Mouse (Mus musculus) G1E (cell line): Measurements from ENCODE around the gene Fam169b. TPM values are rescaled to one million over a fixed set of nuclear protein-coding genes. Genes with fewer than 3 reads are reported as not detected.

Source experiments
- ATAC-seq: 2 replicates; pipeline ENCODE4 v1.8.0; 2016; ENCODE audit warnings: mild to moderate bottlenecking; ENCODE audit not compliant: insufficient number of reproducible peaks, poor library complexity, low FRiP score, severe bottlenecking; ENCODE audit errors: extremely low read depth
- DNase-seq: peaks from one replicate; pipeline ENCODE4 v3.0.0; 2012; ENCODE audit warnings: low spot score
- H3K27me3 ChIP-seq: 2 replicates; pipeline ENCODE4 v1.6.1; 2012; ENCODE audit warnings: mild to moderate bottlenecking, low read length, inconsistent platforms; ENCODE audit not compliant: insufficient read depth
- H3K36me3 ChIP-seq: replicated peaks from 2 replicates; pipeline ENCODE3; 2012; ENCODE audit warnings: mild to moderate bottlenecking, inconsistent platforms
- H3K4me1 ChIP-seq: 2 replicates; pipeline ENCODE4 v1.6.1; 2012; ENCODE audit warnings: low read depth, low read length, inconsistent platforms, mixed read lengths; ENCODE audit not compliant: insufficient read depth
- H3K4me3 ChIP-seq: 2 replicates; pipeline ENCODE4 v1.5.1; 2012; ENCODE audit warnings: low read depth, mild to moderate bottlenecking, inconsistent platforms, low read length, moderate library complexity, mixed read lengths
- H3K9me3 ChIP-seq: replicated peaks from 2 replicates; pipeline ENCODE4 v1.6.1; 2012; ENCODE audit warnings: inconsistent platforms
- CTCF ChIP-seq: IDR thresholded peaks from 2 replicates; pipeline ENCODE4 v1.5.1; 2012; ENCODE audit warnings: low read depth, low read length, inconsistent platforms, mixed read lengths
- GATA1 ChIP-seq: IDR thresholded peaks from 2 replicates; pipeline ENCODE4 v1.6.1; 2012; ENCODE audit warnings: borderline replicate concordance, low read length, inconsistent platforms, mixed read lengths
- GATA2 ChIP-seq: IDR thresholded peaks from 2 replicates; pipeline ENCODE4 v1.6.1; 2012; ENCODE audit warnings: low read depth, low read length, inconsistent platforms, borderline replicate concordance
- POLR2AphosphoS5 ChIP-seq: IDR thresholded peaks from 2 replicates; pipeline ENCODE4 v1.6.1; 2012; ENCODE audit warnings: low read depth, low read length, inconsistent platforms; ENCODE audit not compliant: insufficient replicate concordance
- TAL1 ChIP-seq: conservative IDR thresholded peaks from 2 replicates; pipeline ENCODE4 v1.6.1; 2012; ENCODE audit warnings: low read depth, low read length, inconsistent platforms, mixed read lengths
- polyA plus RNA-seq: library from polyadenylated mRNA; stranded (reverse); fragments of >175 nt; gene quantifications from 2 replicates; pipeline ENCODE4 v1.2.3, GENCODE M21; 2012
- total RNA-seq, 2 experiments: library from RNA; stranded (forward) in 1 of 2; stranded (reverse) in 1 of 2; fragments of 200-1000 nt in 1 of 2; fragments of >200 nt in 1 of 2; fragmentation: Nextera tagmentation in 1 of 2; gene quantifications; 2 replicates each; pipeline ENCODE4 v1.2.3; 2014 to 2017

The Fam169b gene
- total and polyA plus RNA-seq, 3 experiments, result 0.16 TPM; not detected in 2

DNA sequence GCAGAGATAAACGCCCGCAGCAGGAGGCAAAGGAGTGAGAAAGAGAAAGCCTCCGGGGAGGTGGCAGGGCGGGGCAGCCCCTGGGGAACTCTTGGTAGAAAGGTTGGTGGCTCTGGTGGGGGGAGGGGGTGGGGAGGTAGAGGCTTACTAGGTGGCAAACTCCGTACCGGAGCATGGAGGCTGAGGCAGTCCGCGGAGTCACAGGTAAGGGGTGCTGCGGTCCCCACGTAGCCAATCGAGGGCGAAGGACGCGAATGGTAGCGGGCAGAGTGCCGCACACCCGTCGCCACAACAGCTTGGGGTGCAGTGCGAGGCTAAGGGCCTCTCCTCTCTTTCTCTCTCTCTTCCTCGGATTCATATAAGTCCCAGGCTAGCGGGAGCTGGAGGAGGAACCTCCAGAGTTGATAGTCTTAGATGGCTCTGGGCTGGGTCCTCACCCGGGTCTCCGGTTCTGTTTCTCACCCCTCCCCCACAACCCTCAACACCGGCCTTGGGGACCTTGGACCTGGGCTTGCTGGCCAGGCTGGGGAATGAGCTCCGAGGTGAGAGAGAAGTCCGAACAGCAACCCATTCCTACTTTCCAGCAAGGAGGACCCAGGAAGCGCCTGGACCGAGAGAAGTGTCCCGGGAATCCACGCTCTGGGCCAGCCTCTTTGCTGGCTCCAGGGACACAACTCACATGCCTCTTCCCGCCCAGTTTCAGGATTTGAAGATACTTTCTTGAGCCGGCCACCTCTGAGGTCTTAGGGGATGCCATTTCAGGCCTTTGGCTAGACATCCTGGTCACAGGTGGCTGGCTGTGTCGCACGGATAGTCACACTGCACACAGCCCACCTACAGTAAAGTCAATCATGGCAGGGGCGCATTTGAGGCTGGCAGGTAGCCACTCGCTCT is 2.4 kb downstream of the Fam169b start:
- DNase-seq, result no peak
- H3K4me1 ChIP-seq, result no peaks in the 10 kb centered on the region
- no peak for TF ChIP-seq TAL1
- TF ChIP-seq CTCF, result no peak
- TF ChIP-seq GATA1, result no peak
- TF ChIP-seq POLR2AphosphoS5, result no peak
- no peak for TF ChIP-seq GATA2
- ATAC-seq, result no peak
- 0 out of 2 replicates have a peak, but pooled peaks cover 3% of the 10 kb centered on the region for H3K9me3 ChIP-seq
- H3K36me3 ChIP-seq, result no peaks in the 10 kb centered on the region
- no peak overlapping the region; the same call in 1 of the 2 replicates for H3K4me3 ChIP-seq
- peaks cover 11% of the 10 kb centered on the region for H3K27me3 ChIP-seq

GRCm38 (mm10) chr7:68277054-68277896 is 3.6 kb downstream of the Fam169b start:
- H3K4me3 ChIP-seq, result no peak overlapping the region
- H3K36me3 ChIP-seq, result no peaks in the 10 kb centered on the region
- H3K4me1 ChIP-seq, result no peaks in the 10 kb centered on the region
- no peak for DNase-seq
- no peak for TF ChIP-seq GATA2
- no peak for TF ChIP-seq GATA1
- no peak for TF ChIP-seq CTCF
- no peak for TF ChIP-seq TAL1
- TF ChIP-seq POLR2AphosphoS5, result no peak
- H3K27me3 ChIP-seq, result peaks cover 11% of the 10 kb centered on the region
- no peak for ATAC-seq
- H3K9me3 ChIP-seq, result 0 out of 2 replicates have a peak, but pooled peaks cover 3% of the 10 kb centered on the region

DNA sequence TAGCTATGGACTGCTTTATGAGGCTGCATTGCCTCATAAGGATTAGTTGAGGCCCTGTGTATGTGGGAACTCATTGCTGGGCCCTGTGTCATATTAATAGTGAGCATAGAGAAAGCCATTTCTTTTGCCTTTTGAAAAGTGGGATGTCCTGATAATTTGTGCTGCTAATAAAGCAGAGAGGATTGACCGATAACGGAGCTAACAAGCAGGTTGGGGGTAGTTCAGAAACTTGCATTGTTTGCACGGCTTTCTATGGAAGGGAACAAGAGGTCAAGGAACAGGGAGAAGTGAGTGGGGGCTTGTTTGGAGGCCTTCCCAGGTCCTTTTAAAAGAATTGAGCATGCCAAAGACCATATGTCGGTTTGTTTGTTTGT is 4.2 kb downstream of the Fam169b start:
- no peaks in the 10 kb centered on the region for H3K36me3 ChIP-seq
- ATAC-seq (no peak), DNase-seq (no peak)
- H3K4me3 ChIP-seq, result no peak overlapping the region
- TF ChIP-seq GATA1, result no peak
- no peak for TF ChIP-seq TAL1
- TF ChIP-seq POLR2AphosphoS5, result no peak
- no peak for TF ChIP-seq CTCF
- no peak for TF ChIP-seq GATA2
- peaks cover 6% of the 10 kb centered on the region; the same call in 1 of the 2 replicates for H3K27me3 ChIP-seq
- H3K9me3 ChIP-seq, result 0 out of 2 replicates have a peak, but pooled peaks cover 3% of the 10 kb centered on the region
- H3K4me1 ChIP-seq, result no peaks in the 10 kb centered on the region

- H3K9me3 ChIP-seq, result 0 out of 2 replicates have a peak, but pooled peaks cover 3% of the 10 kb centered on the region
- TF ChIP-seq GATA2, result no peak
- TF ChIP-seq POLR2AphosphoS5, result no peak
- TF ChIP-seq CTCF, result no peak
- TF ChIP-seq GATA1, result no peak
- TF ChIP-seq TAL1, result no peak
- DNase-seq, result no peak
- no peaks in the 10 kb centered on the region for H3K4me1 ChIP-seq
- no peak overlapping the region for H3K4me3 ChIP-seq
- no peak for ATAC-seq
- peaks cover 6% of the 10 kb centered on the region; the same call in 1 of the 2 replicates for H3K27me3 ChIP-seq
- no peaks in the 10 kb centered on the region for H3K36me3 ChIP-seq
These were observed 4.7 kb downstream of the Fam169b start for GRCm38 (mm10) chr7:68278385-68278784.

- no peaks in the 10 kb centered on the region for H3K36me3 ChIP-seq
- DNase-seq (no peak), ATAC-seq (no peak)
- H3K9me3 ChIP-seq, result 0 out of 2 replicates have a peak, but pooled peaks cover 3% of the 10 kb centered on the region
- TF ChIP-seq GATA2, result no peak
- H3K4me1 ChIP-seq, result no peaks in the 10 kb centered on the region
- no peak overlapping the region for H3K4me3 ChIP-seq
- H3K27me3 ChIP-seq, result peaks cover 6% of the 10 kb centered on the region; the same call in 1 of the 2 replicates
These were observed 5.3 kb downstream of the Fam169b start for GRCm38 (mm10) chr7:68278908-68279307.

DNA sequence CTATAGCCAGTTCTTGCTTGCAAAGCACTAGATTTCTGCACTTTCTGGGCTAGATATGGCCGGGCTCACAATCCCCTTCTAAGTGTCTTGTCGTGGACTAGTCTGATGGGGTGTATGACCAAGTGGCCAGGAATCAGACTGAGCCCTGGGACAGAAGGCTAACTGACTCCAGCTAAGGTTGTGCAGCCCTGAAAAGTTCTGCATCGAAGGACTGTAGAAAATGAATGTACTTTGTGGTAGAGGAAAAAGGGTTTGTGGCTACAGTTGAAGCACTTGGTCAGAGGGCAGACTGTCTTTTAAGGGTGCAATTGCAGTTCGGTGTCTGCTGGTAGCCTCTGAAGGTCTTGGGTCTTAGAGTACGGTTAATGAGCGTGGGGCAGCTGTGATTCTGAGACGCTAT is 5.8 kb downstream of the Fam169b start:
- 0 out of 2 replicates have a peak, but pooled peaks cover 3% of the 10 kb centered on the region for H3K9me3 ChIP-seq
- no peaks in the 10 kb centered on the region for H3K36me3 ChIP-seq
- DNase-seq (no peak), ATAC-seq (no peak)
- TF ChIP-seq GATA2 (no peak), POLR2AphosphoS5 (no peak), GATA1 (no peak), TAL1 (no peak)
- no peak overlapping the region for H3K4me3 ChIP-seq
- H3K4me1 ChIP-seq, result no peaks in the 10 kb centered on the region
- peaks cover 6% of the 10 kb centered on the region; the same call in 1 of the 2 replicates for H3K27me3 ChIP-seq
